Mouse (Mus musculus) cerebral cortex, adult 2 months (tissue): ENCODE measurements around the gene Cyp2c23.

Experiments used
- WGBS: fragments of 180-500 bp; shearing (Covaris S2); methylation state at CpG from one replicate; pipeline ENCODE4 v1.1.7; 2018; 5-methylcytosine and 5-hydroxymethylcytosine counted together

Cyp2c23 gene

DNA sequence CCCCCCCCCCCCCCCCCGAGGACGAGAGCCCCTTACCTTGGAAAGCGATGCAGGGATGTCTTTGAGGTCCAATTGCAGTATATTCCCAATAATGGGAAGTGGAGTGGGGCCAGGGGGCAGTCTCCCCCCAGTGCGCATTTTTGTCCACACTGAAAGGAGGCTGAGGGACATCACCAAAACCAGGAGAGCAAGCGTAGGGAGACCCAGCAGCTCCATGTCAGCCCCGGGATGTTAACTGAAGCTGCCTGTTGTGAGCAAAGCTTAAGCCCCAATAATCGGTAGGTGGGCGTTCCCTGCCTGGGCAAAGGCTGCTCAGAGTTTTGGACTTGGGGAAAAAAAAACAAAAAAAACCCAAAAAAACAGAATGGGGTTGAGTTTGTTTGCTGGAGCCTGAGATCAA is at the start of gene Cyp2c23:
Gene Cyp2c23 (minus strand): TSS at position 237 of the 400 bp plus-strand sequence.
- 65% methylated on average over 8 of the region's 8 CpGs for WGBS

- 88% methylated on average over 4 of the region's 4 CpGs for WGBS
Measured at GRCm38 (mm10) chr19:44077024-44077423, 48.0 kb upstream of the Cyp2c23 start.

DNA sequence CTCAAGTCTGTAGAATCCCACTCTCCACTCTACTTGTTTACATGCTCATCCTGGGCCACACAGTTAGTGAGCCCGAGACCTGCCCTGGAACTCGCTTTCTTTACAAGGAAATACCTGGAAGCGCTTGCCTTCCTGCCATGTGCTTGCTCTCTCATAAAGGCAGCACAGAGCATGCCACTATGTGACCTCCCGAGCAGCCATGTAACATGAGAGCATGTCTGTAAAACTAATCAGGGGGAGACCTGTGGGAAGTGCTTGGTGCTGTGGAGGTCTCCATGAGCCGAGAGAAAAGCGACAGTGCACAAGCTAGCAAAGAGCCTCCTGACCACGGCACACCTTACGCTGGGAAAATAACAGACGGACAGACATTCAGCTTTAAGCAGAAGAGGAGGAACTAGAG is 47.4 kb upstream of the Cyp2c23 start:
- WGBS = 93% methylated on average over 9 of the region's 9 CpGs

GRCm38 (mm10) chr19:44074986-44075385 is 46.0 kb upstream of the Cyp2c23 start:
- WGBS = 64% methylated on average over 11 of the region's 11 CpGs

DNA sequence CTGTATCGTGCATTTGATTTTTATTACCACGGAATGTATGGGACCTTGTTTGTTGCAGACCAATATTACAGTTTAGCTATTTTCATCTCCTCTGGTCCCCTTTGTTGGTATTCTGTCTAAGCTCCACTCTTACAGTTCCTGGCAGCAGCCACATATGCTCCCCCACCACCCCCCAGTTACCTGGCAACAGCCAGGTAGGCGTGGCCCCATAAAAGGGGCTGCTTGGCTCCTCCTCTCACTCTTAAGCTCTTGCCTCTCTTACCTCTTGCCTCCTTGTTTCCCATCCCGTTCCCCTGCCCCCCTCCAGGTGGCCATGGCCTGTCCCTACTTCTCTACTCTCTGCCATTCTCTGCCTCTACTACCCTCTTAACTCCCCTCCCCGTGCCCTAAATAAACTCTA is 42.2 kb upstream of the Cyp2c23 start:
- WGBS = 54% methylated on average over 5 of the region's 5 CpGs

DNA sequence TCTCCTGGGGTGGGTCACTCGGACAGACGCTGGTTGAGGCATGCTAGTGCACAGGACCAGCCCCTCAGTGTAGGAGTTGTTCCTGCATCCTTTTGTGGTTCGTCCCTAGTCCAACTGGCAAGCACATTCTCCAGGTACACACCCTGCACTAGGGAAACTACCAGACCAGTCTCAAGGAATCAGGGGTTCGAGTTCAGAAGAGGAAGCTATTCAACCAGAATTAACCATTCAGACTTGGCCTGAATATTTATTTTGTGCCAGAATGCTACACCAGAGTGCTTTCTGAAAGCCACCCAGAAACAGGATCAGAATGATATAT is 40.9 kb upstream of the Cyp2c23 start:
- WGBS = 0% methylated on average over 4 of the region's 4 CpGs

GRCm38 (mm10) chr19:44069121-44069913 is 40.3 kb upstream of the Cyp2c23 start, which contains the start of gene Erlin1:
Erlin1 (minus strand) TSS chr19:44069785.
- WGBS = under 1% methylated on average over 70 of the region's 75 CpGs

GRCm38 (mm10) chr19:44068232-44068631 is 39.2 kb upstream of the Cyp2c23 start:
- WGBS = 73% methylated on average over 4 of the region's 4 CpGs

DNA sequence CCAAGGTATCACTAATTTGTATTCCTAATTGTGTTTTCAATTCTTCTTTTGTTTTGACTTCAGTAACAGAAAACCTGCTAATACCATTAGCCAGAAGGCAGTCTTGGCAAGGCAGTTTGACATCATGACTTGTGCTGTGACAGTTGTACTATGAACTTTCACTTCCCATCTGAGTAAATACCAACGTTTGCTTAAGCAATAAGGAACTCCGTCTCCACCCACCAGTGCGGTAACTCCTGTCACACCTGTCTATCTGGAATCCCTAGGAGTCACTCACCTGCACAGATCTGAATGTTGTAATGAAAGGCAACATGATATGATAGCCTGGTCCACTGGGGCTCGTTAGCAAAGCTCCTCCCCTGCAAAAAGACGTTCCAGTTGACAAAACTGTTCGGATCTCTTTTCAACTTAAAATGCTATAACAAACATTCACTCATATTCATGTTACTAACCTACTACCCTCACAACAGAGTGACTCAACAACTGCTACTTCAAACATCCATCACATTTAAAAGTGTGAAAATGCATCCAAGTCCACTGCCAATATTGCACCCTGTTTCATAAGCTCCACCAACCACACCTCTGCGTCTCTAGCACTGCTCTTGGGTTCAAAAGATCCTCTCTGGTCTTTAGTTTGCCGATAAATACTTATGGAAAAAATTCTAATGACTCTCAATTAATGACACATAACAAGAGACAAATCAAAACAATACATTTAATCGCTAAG is 38.5 kb upstream of the Cyp2c23 start:
- WGBS = 52% methylated on average over 9 of the region's 9 CpGs

DNA sequence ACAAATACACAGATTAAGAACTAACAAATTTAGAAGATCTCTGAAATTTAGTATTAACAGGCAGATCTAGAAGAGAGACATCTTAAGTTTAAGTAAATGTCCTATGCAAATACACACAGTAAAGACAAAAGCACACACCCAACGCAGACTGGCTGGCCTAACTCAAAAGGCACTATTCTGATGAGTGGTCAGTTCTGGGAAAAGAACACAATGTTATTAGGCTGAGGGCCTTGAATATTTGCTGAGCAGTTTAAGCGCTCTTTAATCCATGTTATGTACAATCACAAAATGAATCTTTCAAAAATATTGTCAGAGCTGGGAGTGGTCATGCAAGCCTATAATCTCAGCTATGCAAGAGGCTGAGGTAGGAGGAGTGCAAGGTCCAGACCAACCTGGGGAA is 35.7 kb upstream of the Cyp2c23 start:
- 94% methylated on average over 2 of the region's 2 CpGs for WGBS

DNA sequence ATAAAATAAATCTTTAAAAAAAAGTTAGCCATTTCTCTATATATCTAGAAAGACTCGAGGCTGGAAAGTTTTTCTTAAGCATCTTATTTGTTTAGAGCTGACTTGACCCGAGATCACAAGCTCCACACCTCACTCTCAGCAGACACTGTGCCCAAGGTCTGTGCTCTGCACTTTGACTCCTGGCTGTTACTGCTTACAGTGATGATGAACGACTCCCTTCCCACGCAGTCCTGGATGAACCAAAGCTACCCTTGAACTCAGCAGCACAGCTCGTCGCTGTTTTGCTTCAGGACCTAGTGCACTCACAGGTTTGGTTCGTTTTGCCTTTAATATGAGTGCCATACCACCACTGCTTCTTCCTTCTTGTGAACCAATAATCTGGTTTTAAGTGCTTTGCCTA is 34.8 kb upstream of the Cyp2c23 start:
- 91% methylated on average over 7 of the region's 7 CpGs for WGBS

DNA sequence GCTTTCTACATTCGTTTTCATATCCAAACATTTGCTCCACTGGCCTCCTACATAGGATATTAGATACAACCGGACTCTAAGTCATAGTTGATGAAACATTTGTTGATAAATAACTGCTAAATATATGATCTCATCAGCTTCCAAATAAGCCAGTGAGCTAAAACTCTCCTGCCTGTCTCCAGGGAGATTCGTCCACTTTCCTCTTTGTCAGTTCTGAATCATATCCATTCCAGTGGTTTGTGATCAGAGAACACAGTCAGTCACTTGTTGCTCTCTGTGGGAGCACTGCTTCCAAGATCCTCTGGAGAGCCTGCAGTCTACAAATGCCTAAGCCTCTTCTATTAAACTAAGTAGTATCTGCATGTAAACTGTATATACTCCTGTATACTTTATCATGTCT is 31.2 kb upstream of the Cyp2c23 start:
- 81% methylated on average over 3 of the region's 3 CpGs for WGBS

DNA sequence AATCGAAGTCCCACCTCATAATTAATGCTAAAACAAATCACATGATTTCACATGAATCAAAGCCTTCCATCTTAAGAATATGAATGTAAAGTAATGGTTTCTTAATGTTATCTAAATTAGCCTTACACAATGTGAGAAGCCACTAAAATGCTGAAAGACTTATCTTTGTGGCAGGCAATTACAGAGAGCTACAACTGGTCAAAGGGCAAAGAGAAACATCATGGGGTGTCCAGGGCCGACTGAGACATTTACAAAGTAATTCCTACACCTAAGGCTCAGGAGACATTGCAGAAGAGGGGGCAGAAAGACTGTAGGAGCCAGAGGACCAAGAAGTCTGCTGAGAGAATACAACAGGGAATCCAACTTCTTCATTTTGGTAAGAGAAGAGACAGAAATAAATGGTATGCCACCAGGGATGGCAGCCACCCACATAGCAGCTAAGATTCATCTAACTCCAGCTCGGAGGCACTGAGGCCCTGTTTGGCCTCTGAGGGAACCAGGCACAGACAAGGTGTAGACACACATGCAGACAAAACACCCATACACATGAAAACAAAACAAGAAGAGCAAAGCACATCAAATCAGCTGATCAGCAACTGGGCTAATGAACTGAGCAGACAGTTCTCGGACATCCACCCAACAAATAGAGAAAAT is 26.3 kb upstream of the Cyp2c23 start:
- WGBS = 71% methylated on average over 4 of the region's 4 CpGs

DNA sequence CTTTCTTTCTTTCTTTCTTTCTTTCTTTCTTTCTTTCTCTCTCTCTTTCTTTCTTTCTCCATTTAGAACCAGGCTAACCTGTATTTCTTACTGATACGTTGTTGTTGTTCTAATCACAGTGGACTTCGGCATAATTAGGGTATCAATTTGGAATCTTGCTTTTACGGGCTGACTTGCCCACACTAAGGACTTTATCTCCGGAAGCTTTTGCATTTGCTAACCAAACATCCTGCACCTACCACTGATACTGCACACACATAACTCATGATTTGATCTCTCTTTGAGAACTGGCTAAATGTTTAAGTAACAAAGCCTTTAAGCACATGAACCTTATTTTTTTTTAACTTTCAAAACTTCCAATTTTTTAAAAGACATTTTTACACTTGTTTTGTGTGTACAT is 21.4 kb upstream of the Cyp2c23 start:
- 81% methylated on average over 4 of the region's 4 CpGs for WGBS

DNA sequence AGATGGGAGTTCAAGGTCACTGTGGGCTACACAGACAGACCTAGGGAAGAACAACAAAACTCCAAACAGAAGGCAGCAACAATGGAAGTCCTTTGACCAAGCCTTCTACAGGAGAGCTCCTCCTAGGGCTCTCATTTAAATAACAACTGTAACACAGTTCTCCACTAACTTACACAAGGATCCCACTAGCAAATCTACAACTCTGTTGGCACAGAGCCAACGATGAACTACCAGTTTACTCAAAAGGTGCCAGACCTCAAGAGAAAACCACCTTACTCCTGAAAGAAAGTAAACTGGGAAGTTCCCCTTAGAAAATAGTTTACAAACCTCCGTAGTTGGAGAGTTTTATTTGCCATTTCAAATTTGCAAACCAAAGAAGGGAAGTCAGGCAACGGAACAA is 20.3 kb upstream of the Cyp2c23 start:
- WGBS = 67% methylated on average over 3 of the region's 3 CpGs

DNA sequence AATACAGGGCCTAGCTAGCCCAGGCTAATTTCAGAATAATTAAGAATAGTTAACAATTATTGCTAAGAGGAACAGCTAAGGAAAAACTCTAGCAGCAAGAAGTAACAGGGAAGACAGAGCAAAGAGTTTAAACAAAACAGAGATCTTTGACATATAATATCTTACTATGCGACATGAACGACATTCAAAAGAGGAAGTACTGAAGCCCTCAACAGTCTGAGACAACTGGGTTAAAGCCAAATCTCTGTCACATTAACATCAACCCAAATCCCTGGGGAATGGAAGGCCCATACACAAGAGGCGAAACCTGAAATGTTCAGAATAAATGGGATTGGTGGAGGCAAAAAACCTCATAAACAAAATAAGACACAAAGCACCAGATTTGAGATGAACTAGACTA is 16.8 kb upstream of the Cyp2c23 start:
- 81% methylated on average over 3 of the region's 3 CpGs for WGBS

DNA sequence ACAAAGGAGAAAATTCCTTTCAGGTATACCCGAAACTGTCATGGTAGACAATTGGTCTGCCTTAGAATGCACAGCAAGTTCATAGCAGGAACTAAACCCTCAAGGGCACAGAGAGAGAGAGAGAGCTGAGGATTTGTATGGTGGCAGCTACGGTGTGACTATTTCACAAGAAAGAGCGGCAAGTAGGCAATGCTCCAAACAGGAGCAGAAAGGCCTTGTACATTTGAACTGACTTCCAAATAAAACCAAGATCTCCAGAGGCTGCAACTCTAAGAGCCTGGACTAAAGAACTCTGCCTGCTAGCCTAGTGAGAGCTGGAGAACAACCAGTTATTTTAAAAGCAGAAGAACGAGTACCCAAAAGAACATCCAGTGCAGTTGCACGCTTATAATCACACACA is 13.1 kb upstream of the Cyp2c23 start:
- WGBS = 76% methylated on average over 5 of the region's 5 CpGs

- WGBS = 83% methylated on average over 5 of the region's 5 CpGs
Measured at GRCm38 (mm10) chr19:44033396-44033795, 4.4 kb upstream of the Cyp2c23 start.

- 94% methylated on average over 11 of the region's 11 CpGs for WGBS
Measured at GRCm38 (mm10) chr19:44032046-44032744, 3.2 kb upstream of the Cyp2c23 start.

DNA sequence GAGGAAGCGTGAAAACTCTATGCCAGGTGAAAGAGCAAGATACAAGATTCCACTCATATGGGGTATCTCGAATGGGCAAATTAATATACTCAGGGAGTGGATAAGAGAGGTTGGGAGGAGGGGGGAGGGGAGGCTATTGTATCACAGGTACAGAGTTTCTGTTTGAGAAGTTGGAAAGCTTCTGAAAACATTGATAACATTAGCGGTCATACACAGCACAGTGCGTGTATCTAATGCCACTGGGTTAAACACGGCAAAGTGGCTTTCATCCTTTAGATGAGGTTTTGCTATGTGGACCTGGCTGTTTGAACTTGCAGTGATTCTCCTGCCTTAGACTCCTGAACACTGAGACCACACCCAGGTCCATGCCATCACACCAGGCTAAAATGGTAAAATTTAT is 1.0 kb upstream of the Cyp2c23 start:
- WGBS = 95% methylated on average over 5 of the region's 5 CpGs

DNA sequence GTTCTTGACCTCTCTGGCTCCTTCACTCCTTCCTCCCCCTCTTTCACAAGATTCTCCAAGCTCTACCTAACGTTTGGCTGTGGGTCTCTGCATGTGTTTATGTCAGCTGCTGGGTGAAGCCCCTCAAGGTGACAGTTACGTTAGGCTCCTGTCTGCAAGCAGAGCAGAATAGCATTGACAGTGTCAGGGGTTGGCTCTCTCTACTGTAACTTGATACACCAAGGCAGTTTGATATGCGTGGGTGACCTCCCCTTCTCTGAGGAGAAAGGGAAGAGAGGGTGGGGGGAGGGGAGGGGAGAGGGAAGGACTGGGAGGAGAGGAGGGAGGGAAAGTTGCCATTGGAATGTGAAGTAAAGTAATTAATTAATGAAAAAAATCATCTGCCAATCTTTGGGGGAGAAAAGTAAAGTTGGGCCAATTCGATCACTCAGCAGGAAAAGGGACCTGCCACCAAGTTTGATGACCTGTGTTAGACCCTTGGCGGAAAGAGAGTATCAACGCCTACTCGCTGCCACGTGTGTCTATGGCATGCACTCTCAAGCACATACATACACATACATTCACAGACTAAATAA is 2.0 kb downstream of the Cyp2c23 start:
- 75% methylated on average over 8 of the region's 8 CpGs for WGBS
